Comparison of ENCODE assay signal across 15 mouse cellular contexts in genomic region chr1:113676301-113676871, GRCm38 (mm10).
DNase-seq lines count a peak whose midpoint lies in the region; ATAC-seq and TF ChIP-seq lines count a peak whose summit lies in the region.
"Had no signal": no experiment of that assay in that cellular context is flagged by ENCODE, and none has a peak within 500 bp of the region (broad histone marks: within the 10 kb centered on the region; RNA-seq: fewer than 3 reads in every experiment).

No protein-coding gene starts in this region.

- H3K9me3 ChIP-seq in kidney, postnatal 0 days (replicated peaks; ENCODE audit: low read length), result no peaks in the 10 kb centered on the region
- no peaks in the 10 kb centered on the region for H3K9me3 ChIP-seq in midbrain, embryonic 10.5 days (replicated peaks)
- H3K9me3 ChIP-seq: limb, embryonic 13.5 days had no signal

- H3K4me1 ChIP-seq in kidney, postnatal 0 days (replicated peaks; ENCODE audit: insufficient read depth, low read length), result no peaks in the 10 kb centered on the region
- peaks cover 7% of the 10 kb centered on the region for H3K4me1 ChIP-seq in midbrain, embryonic 10.5 days
- H3K4me1 ChIP-seq: limb, embryonic 13.5 days had no signal

- peak; percentile 48 to 76 for DNase-seq in cerebellum, postnatal 10 days
- no peak for DNase-seq in cerebellum, adult 18-20 months
- peak; percentile 4 for DNase-seq in kidney, postnatal 0 days (ENCODE audit: low spot score)
- no peak for DNase-seq in kidney, postnatal 36 days
- DNase-seq in midbrain, embryonic 10.5 days (ENCODE audit: low spot score), result peak; percentile 29
- DNase-seq in retina, postnatal 1 day, result peak; percentile 8
- no peak for DNase-seq in testis, postnatal 10 days (ENCODE audit: low spot score)
- DNase-seq in heart, postnatal 4 days, result no peak
- DNase-seq: adrenal gland, postnatal 14 days; kidney, adult 8-10 months; lung, postnatal 14 days; thymus, postnatal 25 days had no signal

- H3K27ac ChIP-seq in kidney, postnatal 0 days, result no peak overlapping the region
- H3K27ac ChIP-seq in midbrain, embryonic 10.5 days (replicated peaks), result 0 out of 2 replicates have a peak overlapping the region, but pooled peaks have one; percentile 17
- H3K27ac ChIP-seq: layer of hippocampus, adult 2 months; limb, embryonic 13.5 days had no signal

- ATAC-seq in kidney, postnatal 0 days (replicated peaks; ENCODE audit: low FRiP score, low read depth), result no peak

- WGBS in kidney, postnatal 0 days, result 48% methylated on average over 1 of the region's 1 CpGs
- 0% methylated on average over 1 of the region's 1 CpGs for WGBS in midbrain, embryonic 10.5 days

- no peak overlapping the region for H3K4me2 ChIP-seq in kidney, postnatal 0 days (ENCODE audit: low read length)
- H3K4me2 ChIP-seq: limb, embryonic 13.5 days had no signal

- no peaks in the 10 kb centered on the region for H3K36me3 ChIP-seq in kidney, postnatal 0 days (ENCODE audit: insufficient read depth, low read length)
- no peaks in the 10 kb centered on the region for H3K36me3 ChIP-seq in midbrain, embryonic 10.5 days
- H3K36me3 ChIP-seq: limb, embryonic 13.5 days had no signal

- TF ChIP-seq CTCF in kidney, postnatal 0 days (IDR thresholded peaks at IDR 0.05; ENCODE audit: low read depth), result no peak

- no peak overlapping the region for H3K9ac ChIP-seq in kidney, postnatal 0 days (ENCODE audit: low read depth, low read length)
- H3K9ac ChIP-seq: limb, embryonic 13.5 days had no signal

- H3K27me3 ChIP-seq in kidney, postnatal 0 days (ENCODE audit: insufficient read depth, low read length), result no peaks in the 10 kb centered on the region
- no peaks in the 10 kb centered on the region for H3K27me3 ChIP-seq in midbrain, embryonic 10.5 days (ENCODE audit: low read depth, poor library complexity, severe bottlenecking)
- H3K27me3 ChIP-seq: CH12.LX; limb, embryonic 13.5 days had no signal

- no peak overlapping the region for H3K4me3 ChIP-seq in kidney, postnatal 0 days (replicated peaks; ENCODE audit: low read depth, low read length)
- no peak overlapping the region for H3K4me3 ChIP-seq in midbrain, embryonic 10.5 days
- H3K4me3 ChIP-seq: layer of hippocampus, adult 2 months; limb, embryonic 13.5 days had no signal

Comparison
In these comparisons a context has a peak if more than half of its experiments do, and no peak if none do; other contexts are left out.
1. DNase-seq: peak in cerebellum, postnatal 10 days (2 of 2), kidney, postnatal 0 days (single experiment), midbrain, embryonic 10.5 days (single experiment) and retina, postnatal 1 day (single experiment); none in cerebellum, adult 18-20 months (0 of 2), kidney, postnatal 36 days (0 of 2), testis, postnatal 10 days (single experiment) and heart, postnatal 4 days (single experiment).